Mouse (Mus musculus): Measurements from ENCODE around the gene Klhl36. TPM values are rescaled to one million over a fixed set of nuclear protein-coding genes. Genes with fewer than 3 reads are reported as not detected.

The Klhl36 gene
- polyA plus RNA-seq, 1 experiment from 2014 or later, result 8.1 TPM

- no peak for DNase-seq (ENCODE audit: low spot score)
- H3K36me3 ChIP-seq (replicated peaks; ENCODE audit: control insufficient read depth, insufficient read depth, low read depth, low read length), result no peaks in the 10 kb centered on the region
- H3K27me3 ChIP-seq (ENCODE audit: control insufficient read depth, insufficient read depth, low read length), result peaks cover 17% of the 10 kb centered on the region
- no peak for ATAC-seq (replicated peaks; ENCODE audit: insufficient number of reproducible peaks, low FRiP score, low TSS enrichment, low read depth)
- H3K27ac ChIP-seq (replicated peaks; ENCODE audit: low read depth, low read length), result no peak overlapping the region
- H3K4me3 ChIP-seq (ENCODE audit: low read depth, low read length), result no peak overlapping the region
- H3K9me3 ChIP-seq (replicated peaks; ENCODE audit: control insufficient read depth, low read length), result no peaks in the 10 kb centered on the region
- no peak overlapping the region for H3K4me2 ChIP-seq (ENCODE audit: low read depth, low read length)
- no peaks in the 10 kb centered on the region for H3K4me1 ChIP-seq (ENCODE audit: control insufficient read depth, insufficient read depth, low read length)
- H3K9ac ChIP-seq (replicated peaks; ENCODE audit: low read length), result no peak overlapping the region
- WGBS, result 68% methylated on average over 4 of the region's 4 CpGs
Observed at GRCm38 (mm10) chr8:119897069-119897468, 35.0 kb downstream of the Klhl36 start.

GRCm38 (mm10) chr8:119897933-119898332 lies 35.9 kb downstream of the Klhl36 start:
- Histone ChIP-seq H3K27me3 (ENCODE audit: control insufficient read depth, insufficient read depth, low read length) (peaks cover 17% of the 10 kb centered on the region), H3K4me1 (ENCODE audit: control insufficient read depth, insufficient read depth, low read length) (no peaks in the 10 kb centered on the region), H3K36me3 (replicated peaks; ENCODE audit: control insufficient read depth, insufficient read depth, low read depth, low read length) (no peaks in the 10 kb centered on the region), H3K4me3 (ENCODE audit: low read depth, low read length) (no peak overlapping the region), H3K9me3 (replicated peaks; ENCODE audit: control insufficient read depth, low read length) (no peaks in the 10 kb centered on the region), H3K9ac (replicated peaks; ENCODE audit: low read length) (no peak overlapping the region; the same call in 1 of the 2 replicates), H3K4me2 (ENCODE audit: low read depth, low read length) (no peak overlapping the region), H3K27ac (replicated peaks; ENCODE audit: low read depth, low read length) (no peak overlapping the region)
- no peak for ATAC-seq (replicated peaks; ENCODE audit: insufficient number of reproducible peaks, low FRiP score, low TSS enrichment, low read depth)
- WGBS, result 21% methylated on average over 13 of the region's 13 CpGs
- no peak for DNase-seq (ENCODE audit: low spot score)

GRCm38 (mm10) chr8:119901349-119901748 lies 39.3 kb downstream of the Klhl36 start:
- Histone ChIP-seq H3K9me3 (replicated peaks; ENCODE audit: control insufficient read depth, low read length) (no peaks in the 10 kb centered on the region), H3K4me3 (ENCODE audit: low read depth, low read length) (no peak overlapping the region), H3K27ac (replicated peaks; ENCODE audit: low read depth, low read length) (no peak overlapping the region), H3K4me1 (ENCODE audit: control insufficient read depth, insufficient read depth, low read length) (no peaks in the 10 kb centered on the region), H3K36me3 (replicated peaks; ENCODE audit: control insufficient read depth, insufficient read depth, low read depth, low read length) (no peaks in the 10 kb centered on the region), H3K27me3 (ENCODE audit: control insufficient read depth, insufficient read depth, low read length) (peaks cover 17% of the 10 kb centered on the region), H3K9ac (replicated peaks; ENCODE audit: low read length) (no peak overlapping the region), H3K4me2 (ENCODE audit: low read depth, low read length) (no peak overlapping the region)
- ATAC-seq (replicated peaks; ENCODE audit: insufficient number of reproducible peaks, low FRiP score, low TSS enrichment, low read depth) (no peak), DNase-seq (ENCODE audit: low spot score) (no peak)
- WGBS, result 75% methylated on average over 3 of the region's 3 CpGs

GRCm38 (mm10) chr8:119901952-119902351 lies 39.9 kb downstream of the Klhl36 start:
- 65% methylated on average over 8 of the region's 8 CpGs for WGBS
- Histone ChIP-seq H3K9me3 (replicated peaks; ENCODE audit: control insufficient read depth, low read length) (no peaks in the 10 kb centered on the region), H3K4me3 (ENCODE audit: low read depth, low read length) (no peak overlapping the region), H3K4me1 (ENCODE audit: control insufficient read depth, insufficient read depth, low read length) (no peaks in the 10 kb centered on the region), H3K27me3 (ENCODE audit: control insufficient read depth, insufficient read depth, low read length) (peaks cover 16% of the 10 kb centered on the region), H3K9ac (replicated peaks; ENCODE audit: low read length) (no peak overlapping the region), H3K4me2 (ENCODE audit: low read depth, low read length) (no peak overlapping the region), H3K36me3 (replicated peaks; ENCODE audit: control insufficient read depth, insufficient read depth, low read depth, low read length) (no peaks in the 10 kb centered on the region), H3K27ac (replicated peaks; ENCODE audit: low read depth, low read length) (no peak overlapping the region)
- no peak for DNase-seq (ENCODE audit: low spot score)
- no peak for ATAC-seq (replicated peaks; ENCODE audit: insufficient number of reproducible peaks, low FRiP score, low TSS enrichment, low read depth)

GRCm38 (mm10) chr8:119904323-119904911 lies 42.4 kb downstream of the Klhl36 start:
- H3K27me3 ChIP-seq (ENCODE audit: control insufficient read depth, insufficient read depth, low read length), result no peaks in the 10 kb centered on the region
- H3K36me3 ChIP-seq (replicated peaks; ENCODE audit: control insufficient read depth, insufficient read depth, low read depth, low read length), result no peaks in the 10 kb centered on the region
- no peak overlapping the region for H3K9ac ChIP-seq (replicated peaks; ENCODE audit: low read length)
- ATAC-seq (replicated peaks; ENCODE audit: insufficient number of reproducible peaks, low FRiP score, low TSS enrichment, low read depth) (no peak), DNase-seq (ENCODE audit: low spot score) (no peak)
- no peak overlapping the region for H3K27ac ChIP-seq (replicated peaks; ENCODE audit: low read depth, low read length)
- H3K4me2 ChIP-seq (ENCODE audit: low read depth, low read length), result no peak overlapping the region
- no peaks in the 10 kb centered on the region for H3K4me1 ChIP-seq (ENCODE audit: control insufficient read depth, insufficient read depth, low read length)
- H3K4me3 ChIP-seq (ENCODE audit: low read depth, low read length), result no peak overlapping the region
- 53% methylated on average over 12 of the region's 12 CpGs for WGBS
- H3K9me3 ChIP-seq (replicated peaks; ENCODE audit: control insufficient read depth, low read length), result no peaks in the 10 kb centered on the region

GRCm38 (mm10) chr8:119909944-119910546 lies 48.0 kb downstream of the Klhl36 start, which contains the start of gene Usp10:
Usp10 (plus strand) TSS chr8:119910360.
- Histone ChIP-seq H3K4me1 (ENCODE audit: control insufficient read depth, insufficient read depth, low read length) (peaks cover 4% of the 10 kb centered on the region; the same call in 1 of the 2 replicates), H3K27ac (replicated peaks; ENCODE audit: low read depth, low read length) (peak within 1 kb of the TSS; percentile 85), H3K36me3 (replicated peaks; ENCODE audit: control insufficient read depth, insufficient read depth, low read depth, low read length) (no peaks in the 10 kb centered on the region), H3K4me3 (ENCODE audit: low read depth, low read length) (peak within 1 kb of the TSS; percentile 84), H3K27me3 (ENCODE audit: control insufficient read depth, insufficient read depth, low read length) (no peaks in the 10 kb centered on the region), H3K9ac (replicated peaks; ENCODE audit: low read length) (peak within 1 kb of the TSS; percentile 94), H3K4me2 (ENCODE audit: low read depth, low read length) (peak within 1 kb of the TSS; percentile 93), H3K9me3 (replicated peaks; ENCODE audit: control insufficient read depth, low read length) (no peaks in the 10 kb centered on the region)
- 30% methylated on average over 13 of the region's 13 CpGs for WGBS
- peak; percentile 30; the same call in 1 of the 2 replicates for ATAC-seq (replicated peaks; ENCODE audit: insufficient number of reproducible peaks, low FRiP score, low TSS enrichment, low read depth)
- no peak for DNase-seq (ENCODE audit: low spot score)

- Histone ChIP-seq H3K9me3 (replicated peaks; ENCODE audit: control insufficient read depth, low read length) (no peaks in the 10 kb centered on the region), H3K27me3 (ENCODE audit: control insufficient read depth, insufficient read depth, low read length) (no peaks in the 10 kb centered on the region), H3K4me3 (ENCODE audit: low read depth, low read length) (peak within 1 kb of the TSS; percentile 84), H3K27ac (replicated peaks; ENCODE audit: low read depth, low read length) (peak within 1 kb of the TSS; percentile 85), H3K4me2 (ENCODE audit: low read depth, low read length) (peak within 1 kb of the TSS; percentile 93), H3K9ac (replicated peaks; ENCODE audit: low read length) (peak within 1 kb of the TSS; percentile 94), H3K4me1 (ENCODE audit: control insufficient read depth, insufficient read depth, low read length) (peaks cover 4% of the 10 kb centered on the region; the same call in 1 of the 2 replicates), H3K36me3 (replicated peaks; ENCODE audit: control insufficient read depth, insufficient read depth, low read depth, low read length) (no peaks in the 10 kb centered on the region)
- WGBS, result under 1% methylated on average over 82 of the region's 97 CpGs
- ATAC-seq (replicated peaks; ENCODE audit: insufficient number of reproducible peaks, low FRiP score, low TSS enrichment, low read depth) (peak; percentile 89), DNase-seq (ENCODE audit: low spot score) (peak; percentile 92)
Observed at GRCm38 (mm10) chr8:119910547-119911257, 48.6 kb downstream of the Klhl36 start, which contains the start of gene Gm20388. Gm20388 (plus strand) TSS chr8:119910841.

All from embryonic facial prominence, embryonic 11.5 days (tissue).